Mouse (Mus musculus) ES-Bruce4 (cell line): ENCODE results near the gene Gm5129. TPM values are rescaled to one million over a fixed set of nuclear protein-coding genes. Genes with fewer than 3 reads are reported as not detected.

ENCODE experiments used
- H3K27ac ChIP-seq: 2 replicates; pipeline ENCODE4 v1.5.1; 2012; ENCODE audit warnings: low read length, inconsistent platforms; ENCODE audit not compliant: insufficient read depth
- H3K27me3 ChIP-seq: 2 replicates; pipeline ENCODE4 v1.6.1; 2012; ENCODE audit warnings: mild to moderate bottlenecking, low read length, inconsistent platforms; ENCODE audit not compliant: control insufficient read depth, poor library complexity, insufficient read depth, severe bottlenecking
- H3K36me3 ChIP-seq: 2 replicates; pipeline ENCODE4 v1.6.1; 2012; ENCODE audit warnings: inconsistent platforms, mild to moderate bottlenecking, low read length, moderate library complexity; ENCODE audit not compliant: control insufficient read depth, poor library complexity, insufficient read depth, severe bottlenecking
- H3K4me1 ChIP-seq: one replicate; pipeline ENCODE4 v1.8.1; 2011; ENCODE audit warnings: low read length; ENCODE audit not compliant: control insufficient read depth, insufficient read depth
- H3K4me3 ChIP-seq: 2 replicates; pipeline ENCODE4 v1.5.1; 2011; ENCODE audit warnings: low read depth, mild to moderate bottlenecking, low read length
- H3K9ac ChIP-seq: 2 replicates; pipeline ENCODE4 v1.6.1; 2012; ENCODE audit warnings: low read depth, mild to moderate bottlenecking, inconsistent platforms; ENCODE audit not compliant: poor library complexity, severe bottlenecking
- H3K9me3 ChIP-seq: replicated peaks from 2 replicates; pipeline ENCODE4 v1.6.1; 2012; ENCODE audit warnings: mild to moderate bottlenecking, low read length, inconsistent platforms; ENCODE audit not compliant: control insufficient read depth, poor library complexity, insufficient read depth, severe bottlenecking
- CTCF ChIP-seq: IDR thresholded peaks from one replicate; pipeline ENCODE4 v1.8.1; 2011; ENCODE audit warnings: low read depth, low read length
- EP300 ChIP-seq: IDR thresholded peaks from 2 replicates; pipeline ENCODE4 v1.6.1; 2011; ENCODE audit warnings: low read depth, low read length; ENCODE audit not compliant: insufficient read depth
- POLR2A ChIP-seq: IDR thresholded peaks from one replicate; pipeline ENCODE4 v1.8.1; 2011; ENCODE audit warnings: low read length; ENCODE audit not compliant: insufficient read depth
- polyA plus RNA-seq: library from polyadenylated mRNA; stranded (reverse); fragments of >200 nt; gene quantifications from 2 replicates; pipeline ENCODE4 v1.2.4, GENCODE M21; 2011; ENCODE audit warnings: low read depth; ENCODE audit not compliant: missing spikeins, insufficient read depth, insufficient read length

Gene Gm5129
- polyA plus RNA-seq, 1 experiment: not detected

DNA sequence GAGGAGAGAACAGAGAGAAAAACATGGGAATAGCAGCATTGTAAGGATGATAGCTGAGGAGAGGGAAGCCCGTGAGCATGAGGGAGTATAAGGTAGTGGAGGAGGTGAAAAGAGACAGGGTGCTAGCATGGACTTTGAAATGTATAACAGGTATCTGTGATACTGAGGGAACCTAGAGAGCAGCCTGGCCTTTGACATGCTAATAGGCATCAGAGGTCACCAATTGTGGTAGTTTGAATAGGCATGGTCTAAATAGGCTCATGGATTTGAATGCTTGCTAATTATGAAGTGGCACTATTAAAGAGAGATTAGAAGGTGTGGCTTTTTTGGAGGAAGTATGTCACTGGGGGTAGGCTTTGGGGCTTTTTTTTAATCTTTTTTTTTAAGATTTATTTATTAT, 22.8 kb downstream of the Gm5129 start:
- H3K4me1 ChIP-seq: no peaks in the 10 kb centered on the region
- H3K4me3 ChIP-seq: no peak overlapping the region
- no peaks in the 10 kb centered on the region for H3K36me3 ChIP-seq
- TF ChIP-seq POLR2A: no peak
- TF ChIP-seq EP300: no peak
- no peak for TF ChIP-seq CTCF
- no peak overlapping the region for H3K27ac ChIP-seq
- no peaks in the 10 kb centered on the region for H3K27me3 ChIP-seq
- H3K9ac ChIP-seq: no peak overlapping the region
- no peaks in the 10 kb centered on the region for H3K9me3 ChIP-seq

DNA sequence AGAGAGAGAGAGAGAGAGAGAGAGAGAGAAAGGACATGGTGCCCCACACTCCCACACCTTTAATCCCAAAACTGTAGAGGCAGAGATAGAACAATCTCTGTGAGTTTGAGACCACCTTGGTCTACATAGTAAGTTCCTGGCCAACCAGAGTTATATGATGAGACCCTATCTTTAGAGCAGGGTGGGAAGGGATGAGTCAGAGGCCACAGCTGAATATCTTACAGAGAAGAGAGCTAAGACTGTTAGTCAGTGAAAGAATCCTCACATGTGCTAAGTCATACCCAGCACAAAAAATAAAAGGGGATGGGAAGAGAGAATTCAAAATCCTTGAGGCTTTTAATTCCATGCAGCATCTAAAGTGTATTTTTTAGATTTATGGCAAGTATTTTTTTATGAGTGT, 24.1 kb downstream of the Gm5129 start:
- Histone ChIP-seq H3K4me1 (no peaks in the 10 kb centered on the region), H3K9me3 (no peaks in the 10 kb centered on the region), H3K4me3 (no peak overlapping the region), H3K27ac (no peak overlapping the region), H3K9ac (no peak overlapping the region), H3K27me3 (no peaks in the 10 kb centered on the region), H3K36me3 (no peaks in the 10 kb centered on the region)
- TF ChIP-seq CTCF (no peak), POLR2A (no peak), EP300 (no peak)

DNA sequence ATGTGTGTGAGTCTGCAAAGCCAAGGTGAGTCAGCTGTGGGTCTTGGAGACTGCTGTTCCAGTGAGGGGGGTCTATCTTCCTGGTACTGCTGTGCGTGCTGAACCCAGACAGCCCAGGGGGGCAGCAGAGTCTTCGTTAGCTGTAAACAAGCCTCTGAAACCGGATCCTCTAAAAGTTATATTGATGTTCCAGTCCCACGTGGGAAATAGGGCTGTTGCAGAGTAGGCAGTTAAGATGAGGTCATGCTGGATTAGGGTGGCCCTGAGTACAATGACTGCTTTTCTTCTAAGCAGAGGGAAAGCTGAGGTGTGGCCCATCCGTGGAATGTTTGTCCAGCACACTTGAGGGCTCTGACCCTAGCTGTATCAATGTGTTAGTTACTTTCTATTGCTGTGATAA, 27.5 kb downstream of the Gm5129 start:
- H3K36me3 ChIP-seq: no peaks in the 10 kb centered on the region
- H3K27me3 ChIP-seq: no peaks in the 10 kb centered on the region
- H3K4me3 ChIP-seq: no peak overlapping the region
- TF ChIP-seq EP300 (no peak), CTCF (no peak), POLR2A (no peak)
- H3K9ac ChIP-seq: no peak overlapping the region
- no peaks in the 10 kb centered on the region for H3K4me1 ChIP-seq
- no peak overlapping the region for H3K27ac ChIP-seq
- H3K9me3 ChIP-seq: no peaks in the 10 kb centered on the region

GRCm38 (mm10) chr5:29707241-29707640, 28.5 kb downstream of the Gm5129 start:
- no peaks in the 10 kb centered on the region for H3K4me1 ChIP-seq
- no peak overlapping the region for H3K9ac ChIP-seq
- H3K27ac ChIP-seq: no peak overlapping the region
- no peaks in the 10 kb centered on the region for H3K36me3 ChIP-seq
- H3K4me3 ChIP-seq: no peak overlapping the region
- TF ChIP-seq CTCF (no peak), POLR2A (no peak), EP300 (no peak)
- H3K9me3 ChIP-seq: no peaks in the 10 kb centered on the region
- no peaks in the 10 kb centered on the region for H3K27me3 ChIP-seq

DNA sequence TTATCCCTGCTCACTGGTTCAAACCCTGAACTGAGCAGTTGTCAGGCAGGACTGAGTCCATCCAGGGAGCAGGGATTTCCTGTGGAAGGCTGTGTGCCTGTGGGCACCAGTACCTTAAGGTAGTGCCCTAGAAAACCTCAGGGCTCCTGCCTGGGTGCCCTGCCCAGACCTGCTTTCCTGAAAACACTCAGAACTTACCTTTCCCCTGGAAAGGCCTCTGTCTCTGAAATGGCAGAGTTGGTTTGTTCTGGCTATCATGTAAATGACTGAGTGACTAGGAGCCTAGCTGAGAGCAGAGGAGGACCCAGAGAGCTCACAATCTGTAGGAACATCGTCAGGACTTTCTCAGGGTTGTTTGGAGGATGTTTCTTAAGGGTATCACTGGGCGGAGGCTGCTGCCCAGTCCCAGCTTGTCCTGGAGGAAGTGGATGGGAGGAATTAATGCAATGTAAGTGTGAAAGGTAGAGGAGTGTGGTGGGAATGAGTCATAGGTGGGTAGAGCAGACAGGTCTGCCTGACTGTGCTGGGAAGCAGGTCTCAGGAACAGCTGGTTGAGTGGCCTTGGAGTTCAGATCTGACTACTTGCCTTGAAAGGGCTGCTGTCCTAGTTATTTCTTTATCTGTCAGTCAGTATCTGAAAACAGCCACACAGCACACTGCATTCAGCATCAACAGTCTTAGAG, 36.1 kb downstream of the Gm5129 start:
- H3K9ac ChIP-seq: no peak overlapping the region
- H3K4me1 ChIP-seq: no peaks in the 10 kb centered on the region
- TF ChIP-seq CTCF (no peak), POLR2A (no peak), EP300 (no peak)
- H3K36me3 ChIP-seq: no peaks in the 10 kb centered on the region
- H3K27me3 ChIP-seq: no peaks in the 10 kb centered on the region
- no peaks in the 10 kb centered on the region for H3K9me3 ChIP-seq
- no peak overlapping the region; the same call in 1 of the 2 replicates for H3K27ac ChIP-seq
- no peak overlapping the region for H3K4me3 ChIP-seq

GRCm38 (mm10) chr5:29698493-29698892, 37.2 kb downstream of the Gm5129 start:
- Histone ChIP-seq H3K9me3 (no peaks in the 10 kb centered on the region), H3K4me1 (no peaks in the 10 kb centered on the region), H3K4me3 (no peak overlapping the region), H3K27ac (no peak overlapping the region; the same call in 1 of the 2 replicates), H3K36me3 (no peaks in the 10 kb centered on the region), H3K9ac (no peak overlapping the region), H3K27me3 (no peaks in the 10 kb centered on the region)
- TF ChIP-seq EP300 (peak; percentile 75; the same call in 1 of the 2 replicates), CTCF (no peak)
